Mouse (Mus musculus): ENCODE measurements around the gene Rpl4.
"Not testable (repeated sequence)": the region's sequence is repeated elsewhere in the genome, so short reads cannot be mapped to it uniquely, and the experiment has no call there.

Gene Rpl4

DNA sequence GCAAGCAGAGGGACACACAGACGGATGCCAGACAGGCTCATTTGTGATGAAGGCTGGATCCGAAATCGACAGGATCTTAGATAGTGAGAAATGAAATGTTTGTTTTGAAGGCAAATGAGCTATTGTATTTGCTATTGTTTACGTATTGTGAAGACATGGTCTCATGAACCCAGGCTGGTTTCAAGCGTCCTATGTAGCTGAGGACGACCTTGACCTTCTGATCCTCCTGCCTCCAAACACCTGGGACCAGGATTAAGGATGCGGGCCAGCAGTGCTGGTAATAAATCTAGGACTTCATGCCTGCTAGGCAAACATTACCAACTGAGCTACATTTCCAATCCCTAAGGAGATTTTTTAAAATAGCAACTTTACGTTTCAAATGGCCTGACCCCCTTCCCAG, 24.3 kb downstream of the Rpl4 start:
- DNase-seq (ENCODE audit: low read depth, low spot score) = no peak

GRCm38 (mm10) chr9:64198068-64198762, 25.0 kb downstream of the Rpl4 start:
- no peak for DNase-seq (ENCODE audit: low read depth, low spot score)

DNA sequence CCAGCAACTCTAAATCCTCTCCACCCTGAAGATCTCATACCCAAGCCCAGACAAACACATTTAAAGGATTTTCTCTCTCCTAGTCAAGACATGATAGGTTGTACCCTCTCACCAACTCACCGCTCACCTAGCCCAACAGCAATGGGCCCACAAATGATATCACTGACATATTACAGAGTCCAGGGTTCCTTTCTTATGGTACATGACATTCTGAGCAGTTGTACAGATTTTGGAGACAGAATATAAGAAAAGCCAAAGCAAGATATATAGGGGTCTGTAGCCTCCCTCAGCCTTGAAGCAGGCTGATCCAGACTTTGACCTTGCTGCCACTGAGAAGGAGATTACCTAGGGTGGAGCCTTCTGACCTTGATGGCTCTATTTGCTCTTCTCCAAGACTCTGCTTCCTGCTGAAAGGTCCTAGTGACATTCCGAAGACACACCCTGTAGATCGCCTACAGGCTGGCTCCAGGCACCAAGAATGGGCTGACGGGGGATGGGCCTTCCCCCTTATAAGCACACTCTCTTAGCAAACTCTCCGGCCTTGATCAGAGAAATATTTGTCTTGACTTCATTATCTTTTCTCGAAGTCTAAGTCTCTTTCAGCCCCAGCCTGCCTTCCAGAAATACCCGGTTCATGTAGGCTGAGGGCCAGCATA, 25.7 kb downstream of the Rpl4 start:
- not testable (repeated sequence) for DNase-seq (ENCODE audit: low read depth, low spot score)

GRCm38 (mm10) chr9:64199897-64200296, 26.7 kb downstream of the Rpl4 start:
- DNase-seq (ENCODE audit: low read depth, low spot score) = no peak

GRCm38 (mm10) chr9:64202331-64202730, 29.2 kb downstream of the Rpl4 start:
- DNase-seq (ENCODE audit: low read depth, low spot score) = no peak

DNA sequence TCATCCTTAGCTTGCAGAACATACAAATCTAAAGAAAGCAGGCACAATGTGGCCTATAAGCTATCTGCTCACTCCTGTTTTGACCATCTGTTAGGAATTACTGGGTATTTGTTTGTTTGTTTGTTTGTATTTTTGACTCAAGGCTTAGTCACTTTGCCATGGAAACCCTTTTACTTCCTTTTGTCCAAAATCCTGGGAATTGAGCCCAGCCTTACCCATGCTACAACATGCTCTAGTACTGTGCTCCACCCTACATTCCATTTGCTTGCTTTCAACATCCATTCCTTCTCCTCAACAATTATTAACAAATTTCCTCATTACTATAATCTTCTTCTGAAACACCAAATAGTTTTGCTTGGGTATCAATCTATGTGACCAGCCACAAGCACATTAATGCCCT, 29.7 kb downstream of the Rpl4 start:
- DNase-seq (ENCODE audit: low read depth, low spot score) = no peak

- no peak for DNase-seq (ENCODE audit: low read depth, low spot score)
Measured at GRCm38 (mm10) chr9:64207509-64208084, 34.4 kb downstream of the Rpl4 start.

GRCm38 (mm10) chr9:64214452-64214851, 41.3 kb downstream of the Rpl4 start:
- DNase-seq (ENCODE audit: low read depth, low spot score) = no peak

- DNase-seq (ENCODE audit: low read depth, low spot score) = no peak
Measured at GRCm38 (mm10) chr9:64216090-64216489, 42.9 kb downstream of the Rpl4 start.

DNA sequence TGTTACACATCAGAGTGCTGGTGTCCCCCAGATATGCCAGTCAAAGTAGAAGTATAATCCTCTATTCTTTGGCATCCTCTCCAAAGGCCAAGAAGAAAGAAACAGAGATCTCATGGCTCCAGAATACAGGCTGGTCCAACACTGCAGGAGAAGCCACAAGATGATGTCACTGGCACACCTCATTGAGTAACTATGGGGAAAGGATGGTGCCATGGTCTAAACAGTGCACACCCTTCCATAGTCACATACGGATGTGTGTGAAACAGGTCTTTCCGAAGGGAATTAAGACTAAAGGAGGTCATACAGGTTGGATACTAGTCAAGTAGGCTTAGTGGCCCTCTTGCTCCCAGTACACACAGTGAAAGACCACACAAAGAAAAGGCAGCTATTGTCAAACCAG, 43.5 kb downstream of the Rpl4 start:
- DNase-seq (ENCODE audit: low read depth, low spot score) = no peak

DNA sequence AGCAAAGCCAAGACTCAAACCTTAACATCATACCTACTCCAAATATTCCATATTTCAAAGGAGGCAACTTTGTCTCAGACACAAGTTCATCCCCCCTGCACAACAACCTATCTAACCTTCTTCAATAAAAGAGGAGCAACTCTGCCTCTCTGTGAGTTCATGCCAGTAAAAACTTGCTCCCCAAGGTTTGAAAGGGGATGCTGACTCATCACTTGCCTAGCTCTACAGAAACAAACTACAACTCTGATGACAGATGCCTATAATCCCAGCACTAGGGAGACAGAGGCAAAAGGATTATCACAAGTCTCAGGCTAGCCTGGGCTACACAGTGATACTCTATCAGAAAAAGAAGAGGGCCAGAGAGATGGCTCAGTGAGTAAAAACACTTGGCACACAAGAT, 44.7 kb downstream of the Rpl4 start:
- no peak for DNase-seq (ENCODE audit: low read depth, low spot score)

DNA sequence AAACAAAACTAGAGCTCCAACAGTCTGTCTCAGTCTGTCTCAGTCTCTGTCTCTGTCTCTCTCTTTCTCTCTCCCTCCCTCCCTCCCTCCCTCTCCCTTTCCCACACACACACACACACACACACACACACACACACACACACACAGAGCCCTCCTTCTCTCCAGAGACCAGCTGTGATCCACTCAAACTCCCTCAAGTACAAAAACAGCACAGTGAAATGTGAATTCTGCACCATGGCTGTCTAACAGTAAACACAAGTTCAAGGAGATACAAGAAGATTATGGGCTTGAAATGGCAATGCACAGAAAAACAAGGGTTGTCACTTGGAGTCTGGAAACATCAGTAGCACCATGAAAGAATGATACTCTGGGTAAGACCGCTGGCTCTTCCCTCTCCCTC, 46.1 kb downstream of the Rpl4 start:
- DNase-seq (ENCODE audit: low read depth, low spot score) = no peak

- no peak for DNase-seq (ENCODE audit: low read depth, low spot score)
Measured at GRCm38 (mm10) chr9:64219772-64220420, 46.7 kb downstream of the Rpl4 start.

- no peak for DNase-seq (ENCODE audit: low read depth, low spot score)
Measured at GRCm38 (mm10) chr9:64220603-64221002, 47.4 kb downstream of the Rpl4 start.

- DNase-seq (ENCODE audit: low read depth, low spot score) = no peak
Measured at GRCm38 (mm10) chr9:64221480-64221879, 48.3 kb downstream of the Rpl4 start.

DNA sequence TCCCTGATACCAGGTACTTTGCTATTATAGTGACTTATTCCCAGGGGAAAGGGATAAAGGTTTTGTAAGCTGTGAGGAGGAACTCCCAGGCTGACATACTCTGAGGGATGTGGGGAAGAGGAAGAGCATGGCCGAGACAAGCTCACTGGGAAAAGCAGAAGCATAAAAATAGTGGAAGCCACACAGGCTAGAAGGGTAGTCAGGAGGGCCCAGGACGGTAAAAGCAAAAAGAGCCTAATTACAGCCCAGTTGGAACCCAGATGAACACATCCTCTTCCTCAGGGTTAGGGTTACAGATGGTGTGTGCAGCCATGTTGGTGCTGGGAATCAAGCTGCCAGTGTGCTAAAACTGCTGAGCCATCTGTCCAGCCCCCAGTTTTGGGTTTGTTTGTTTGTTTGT, 48.9 kb downstream of the Rpl4 start:
- no peak for DNase-seq (ENCODE audit: low read depth, low spot score)

DNA sequence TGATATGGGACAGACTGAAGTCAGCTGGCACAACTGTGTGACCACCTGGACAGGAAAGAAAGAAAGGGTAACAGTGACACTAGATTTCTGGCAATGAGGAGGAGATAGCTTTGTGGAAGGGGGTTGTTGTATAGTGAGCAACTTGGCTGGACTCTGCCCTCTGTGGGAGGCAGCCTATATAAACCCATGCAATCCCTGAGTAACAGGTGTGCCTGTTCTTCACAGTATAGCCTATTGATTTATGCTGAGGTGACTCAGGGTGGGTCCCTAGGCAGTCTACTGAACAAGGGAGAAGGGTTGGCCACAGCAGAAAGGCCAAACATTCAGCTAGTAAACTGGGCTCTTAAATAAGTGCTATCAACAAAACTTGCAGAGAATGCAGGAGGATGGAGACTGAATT, 52.6 kb downstream of the Rpl4 start:
- DNase-seq (ENCODE audit: low read depth, low spot score) = no peak

- DNase-seq (ENCODE audit: low read depth, low spot score) = no peak
Measured at GRCm38 (mm10) chr9:64227736-64228135, 54.6 kb downstream of the Rpl4 start.
